Mouse (Mus musculus) neural tube, embryonic 11.5 days (tissue): ENCODE results near the gene Noc4l. TPM values are rescaled to one million over a fixed set of nuclear protein-coding genes. Genes with fewer than 3 reads are reported as not detected.

Source experiments
- ATAC-seq: fragments of 200-750 bp; cut with Nextera tagmentation; 2 replicates; pipeline ENCODE4 v1.8.0; 2017; ENCODE audit warnings: moderate number of reproducible peaks, mild to moderate bottlenecking, moderate TSS enrichment, moderate library complexity; ENCODE audit not compliant: insufficient read depth, low FRiP score, low TSS enrichment
- DNase-seq: peaks from one replicate; pipeline ENCODE4 v3.0.0-alpha.2; 2015; ENCODE audit warnings: low spot score
- H3K27ac ChIP-seq: fragments of 300-500 bp; sonication (generic); 2 replicates; pipeline ENCODE4 v1.5.1; 2014; ENCODE audit warnings: low read depth, mild to moderate bottlenecking, low read length
- H3K27me3 ChIP-seq: fragments of 300-500 bp; sonication (generic); 2 replicates; pipeline ENCODE4 v1.6.1; 2014; ENCODE audit warnings: mild to moderate bottlenecking, low read length, mixed read lengths; ENCODE audit not compliant: control insufficient read depth, insufficient read depth
- H3K36me3 ChIP-seq: fragments of 300-500 bp; sonication (generic); 2 replicates; pipeline ENCODE4 v1.6.1; 2014; ENCODE audit warnings: mild to moderate bottlenecking, low read length, moderate library complexity, mixed read lengths; ENCODE audit not compliant: control insufficient read depth, insufficient read depth
- H3K4me1 ChIP-seq: fragments of 300-500 bp; sonication (generic); 2 replicates; pipeline ENCODE4 v1.6.1; 2014; ENCODE audit warnings: low read length, mixed read lengths; ENCODE audit not compliant: control insufficient read depth, insufficient read depth
- H3K4me2 ChIP-seq: fragments of 300-500 bp; sonication (generic); 2 replicates; pipeline ENCODE4 v1.6.1; 2014; ENCODE audit warnings: low read depth, mild to moderate bottlenecking, moderate library complexity
- H3K4me3 ChIP-seq: fragments of 300-500 bp; sonication (generic); 2 replicates; pipeline ENCODE4 v1.5.1; 2014; ENCODE audit warnings: low read depth, low read length
- H3K9ac ChIP-seq: fragments of 300-500 bp; sonication (generic); 2 replicates; pipeline ENCODE4 v1.6.1; 2014; ENCODE audit warnings: mild to moderate bottlenecking, low read length
- H3K9me3 ChIP-seq: fragments of 300-500 bp; sonication (generic); 2 replicates; pipeline ENCODE4 v1.6.1; 2016; ENCODE audit warnings: low read length; ENCODE audit not compliant: control insufficient read depth
- WGBS: fragments of 180-500 bp; shearing (Covaris S2); extraction: QIAGEN DNeasy Blood & Tissue Kit; methylation state at CpG from one replicate; pipeline ENCODE4 v1.1.7; 2014; 5-methylcytosine and 5-hydroxymethylcytosine counted together
- polyA plus RNA-seq: library from polyadenylated mRNA; unstranded; fragments of >200 nt; fragmentation: Nextera tagmentation; extraction: Ambion mirVana; gene quantifications from 2 replicates; pipeline ENCODE4 v1.2.1, GENCODE M21; 2014

The Noc4l gene
- polyA plus RNA-seq, 1 experiment from 2014 or later = 61.6 TPM

DNA sequence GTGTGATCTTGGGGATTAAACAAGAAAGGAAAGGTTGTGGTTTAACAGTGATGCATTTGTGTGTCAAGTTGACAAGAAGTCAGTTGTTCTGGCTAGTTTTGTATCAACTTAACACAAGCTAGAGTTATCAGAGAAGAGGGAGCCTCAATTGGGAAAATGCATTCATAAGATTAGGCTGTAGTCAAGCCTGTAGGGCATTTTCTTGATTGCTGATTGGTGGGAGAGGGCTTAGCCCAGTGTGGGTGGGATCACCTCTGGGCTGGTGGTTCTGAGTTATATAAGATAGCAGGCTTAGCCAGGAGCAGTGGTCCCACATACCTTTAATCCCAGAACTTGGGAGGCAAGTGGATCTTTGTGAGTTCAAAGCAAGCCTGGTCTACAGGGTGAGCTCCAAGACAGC, 6.8 kb downstream of the Noc4l start:
- Histone ChIP-seq H3K4me2 (no peak overlapping the region), H3K4me3 (no peak overlapping the region), H3K27me3 (no peaks in the 10 kb centered on the region), H3K27ac (no peak overlapping the region), H3K4me1 (no peaks in the 10 kb centered on the region), H3K36me3 (peaks cover 23% of the 10 kb centered on the region), H3K9ac (no peak overlapping the region), H3K9me3 (no peaks in the 10 kb centered on the region)
- ATAC-seq (no peak), DNase-seq (no peak)

DNA sequence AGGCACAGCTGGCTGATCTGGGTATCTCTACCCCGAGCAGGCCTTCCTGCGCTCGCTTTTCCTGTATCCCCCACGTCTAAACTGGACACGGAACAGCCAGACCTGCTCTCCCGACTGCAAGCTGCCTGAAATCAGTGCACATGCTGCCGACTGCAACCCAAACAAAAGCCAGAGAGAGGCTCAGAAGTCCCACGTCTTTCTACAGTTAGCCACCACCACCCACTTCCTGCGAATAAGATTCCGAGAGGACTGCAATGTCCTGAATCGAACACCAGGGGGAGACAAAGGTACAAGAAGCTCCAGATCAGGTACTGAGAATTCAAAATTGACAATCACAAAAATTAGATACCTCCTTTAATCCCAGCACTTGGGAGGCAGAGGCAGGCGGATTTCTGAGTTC, 13.8 kb downstream of the Noc4l start:
- Histone ChIP-seq H3K9ac (no peak overlapping the region), H3K9me3 (no peaks in the 10 kb centered on the region), H3K4me2 (no peak overlapping the region), H3K4me1 (no peaks in the 10 kb centered on the region), H3K27ac (no peak overlapping the region), H3K36me3 (no peaks in the 10 kb centered on the region), H3K4me3 (no peak overlapping the region), H3K27me3 (no peaks in the 10 kb centered on the region)
- ATAC-seq (no peak), DNase-seq (peak; percentile 69)
- 26% methylated on average over 12 of the region's 12 CpGs for WGBS

DNA sequence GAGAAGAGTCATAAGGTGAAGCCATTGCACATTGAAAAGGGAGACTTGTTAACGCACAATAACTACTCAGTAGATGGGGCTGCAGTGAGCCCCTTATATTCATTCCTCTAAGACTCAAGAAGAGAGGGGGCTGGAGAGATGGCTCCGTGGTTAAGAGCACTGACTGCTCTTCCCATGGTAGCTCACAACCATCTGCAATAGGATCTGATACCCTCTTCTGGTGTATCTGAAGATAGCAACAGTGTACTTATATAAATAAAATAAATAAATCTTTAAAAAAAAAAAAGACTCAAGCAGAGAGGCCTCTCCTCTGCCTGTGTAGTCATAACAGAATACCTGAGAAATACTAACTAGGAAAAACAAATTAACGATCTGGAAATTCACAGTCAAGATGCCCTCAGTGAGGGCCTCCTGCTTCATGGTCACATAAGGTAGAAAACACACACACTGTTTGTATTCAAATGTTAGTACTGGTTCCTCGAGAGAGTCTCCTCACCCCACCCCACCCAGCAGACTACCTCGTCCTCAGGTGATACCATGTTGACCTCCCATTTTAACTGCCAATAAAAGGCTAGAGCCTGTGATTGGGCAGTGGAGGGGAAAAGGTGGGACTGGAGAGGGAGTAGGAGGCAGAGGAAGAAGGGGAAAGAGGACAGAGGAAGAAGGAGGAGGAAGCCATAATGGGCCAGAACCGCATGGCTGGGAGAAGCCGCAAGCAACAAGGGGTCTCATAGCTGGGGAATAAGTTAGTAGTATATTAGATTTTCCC, 14.7 kb downstream of the Noc4l start:
- Histone ChIP-seq H3K4me1 (no peaks in the 10 kb centered on the region), H3K9me3 (no peaks in the 10 kb centered on the region), H3K4me2 (no peak overlapping the region), H3K27me3 (no peaks in the 10 kb centered on the region), H3K27ac (no peak overlapping the region), H3K36me3 (no peaks in the 10 kb centered on the region), H3K9ac (no peak overlapping the region), H3K4me3 (no peak overlapping the region)
- DNase-seq (no peak), ATAC-seq (no peak)
- 82% methylated on average over 7 of the region's 7 CpGs for WGBS

DNA sequence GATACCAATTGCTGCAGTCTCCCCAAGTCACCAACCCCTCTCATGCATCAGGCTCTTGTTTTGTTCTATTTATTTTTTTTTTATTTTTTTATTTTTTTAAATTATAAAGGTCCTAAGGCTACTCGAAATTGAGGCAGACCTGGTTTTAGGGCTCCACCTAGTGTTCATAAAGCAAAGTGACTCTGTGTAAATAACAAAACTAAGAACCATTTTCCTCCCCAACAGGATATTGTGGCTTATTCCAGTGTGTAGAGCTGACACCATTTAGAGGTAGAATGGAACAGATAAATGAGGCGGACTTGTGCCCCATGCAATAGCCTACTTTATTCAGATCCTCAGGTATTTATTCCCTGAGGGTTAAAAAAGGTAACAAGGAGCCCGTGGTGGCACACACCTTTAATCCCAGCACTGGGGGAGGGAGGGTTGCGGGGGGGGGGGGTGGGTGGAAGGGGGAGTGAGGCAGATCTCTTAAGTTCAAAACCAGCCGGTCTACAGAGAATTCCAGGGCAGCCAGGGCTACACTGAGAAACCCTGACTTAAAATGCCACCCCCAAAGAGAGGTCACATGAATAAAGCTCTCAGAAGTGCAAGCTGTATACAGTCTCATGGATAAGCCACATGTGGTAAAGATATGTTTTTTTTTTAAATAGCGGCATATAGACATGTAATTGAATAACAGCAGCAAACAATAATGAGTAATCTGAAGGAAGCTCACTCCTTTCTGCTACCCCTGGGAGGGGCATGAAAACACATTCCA, 17.1 kb downstream of the Noc4l start:
- 49% methylated on average over 6 of the region's 6 CpGs for whole genome bisulfite sequencing
- Histone ChIP-seq H3K4me2 (no peak overlapping the region), H3K9ac (no peak overlapping the region), H3K27ac (no peak overlapping the region), H3K4me1 (no peaks in the 10 kb centered on the region), H3K4me3 (no peak overlapping the region), H3K27me3 (no peaks in the 10 kb centered on the region), H3K9me3 (no peaks in the 10 kb centered on the region), H3K36me3 (no peaks in the 10 kb centered on the region)
- ATAC-seq = no peak
- DNase-seq = no peak

DNA sequence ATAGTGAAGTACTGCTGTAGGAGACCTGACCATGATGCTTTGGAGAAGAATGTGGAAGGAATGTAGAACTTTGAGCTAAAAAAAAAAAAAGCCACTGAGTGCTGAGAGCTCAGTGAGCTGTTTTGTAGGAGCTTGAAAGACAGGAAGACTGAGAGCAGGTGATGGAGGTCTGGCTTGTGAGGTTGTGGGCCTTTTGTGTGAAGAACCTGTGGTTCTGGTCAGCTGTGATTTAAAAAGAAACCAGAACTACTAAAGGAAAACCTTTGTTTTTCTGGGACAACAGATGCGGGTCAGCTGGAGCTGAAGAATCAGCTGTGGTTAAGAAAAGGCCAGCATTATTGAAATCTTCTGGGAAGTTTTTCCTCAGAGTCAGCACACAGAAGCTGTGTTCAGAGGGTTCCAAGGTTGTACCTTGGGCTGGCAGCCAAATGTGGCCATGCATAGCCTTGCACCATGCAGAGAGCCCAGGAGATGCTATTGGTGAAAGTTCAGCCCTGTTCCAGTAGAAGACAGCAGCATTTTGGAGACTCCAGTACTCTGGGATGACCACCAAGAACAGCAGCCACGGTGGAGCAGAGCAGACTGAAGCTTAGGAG, 23.6 kb downstream of the Noc4l start:
- Histone ChIP-seq H3K4me1 (no peaks in the 10 kb centered on the region), H3K9me3 (no peaks in the 10 kb centered on the region), H3K27ac (no peak overlapping the region), H3K9ac (no peak overlapping the region), H3K27me3 (no peaks in the 10 kb centered on the region), H3K4me2 (no peak overlapping the region), H3K36me3 (no peaks in the 10 kb centered on the region), H3K4me3 (no peak overlapping the region)
- DNase-seq (no peak), ATAC-seq (no peak)
- 89% methylated on average over 2 of the region's 2 CpGs for WGBS

DNA sequence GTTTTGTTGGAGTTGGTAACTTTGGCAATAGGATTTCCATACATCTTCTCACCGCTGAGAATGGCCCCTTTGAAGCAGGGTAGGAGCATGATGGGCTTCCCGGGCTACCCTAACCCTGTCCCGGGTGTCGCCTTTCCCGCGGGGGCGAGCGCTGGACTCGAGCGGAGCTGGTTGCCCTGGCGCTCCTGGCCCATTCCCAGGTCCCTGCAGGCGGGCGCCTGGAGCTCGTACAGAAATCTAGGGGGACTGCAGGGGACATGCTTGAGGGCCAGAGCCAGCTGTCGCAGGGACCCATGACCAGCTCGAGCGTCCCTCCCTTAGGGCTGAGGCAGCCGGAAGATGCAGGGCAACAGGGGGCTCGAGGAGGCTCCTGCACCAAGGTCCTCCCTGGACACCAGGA, 25.1 kb downstream of the Noc4l start:
- ATAC-seq (no peak), DNase-seq (no peak)
- Histone ChIP-seq H3K4me2 (0 out of 2 replicates have a peak overlapping the region, but pooled peaks have one; percentile 9), H3K4me1 (no peaks in the 10 kb centered on the region), H3K27ac (no peak overlapping the region), H3K36me3 (no peaks in the 10 kb centered on the region), H3K9ac (no peak overlapping the region), H3K9me3 (no peaks in the 10 kb centered on the region), H3K4me3 (no peak overlapping the region), H3K27me3 (no peaks in the 10 kb centered on the region)
- WGBS = 19% methylated on average over 19 of the region's 19 CpGs

DNA sequence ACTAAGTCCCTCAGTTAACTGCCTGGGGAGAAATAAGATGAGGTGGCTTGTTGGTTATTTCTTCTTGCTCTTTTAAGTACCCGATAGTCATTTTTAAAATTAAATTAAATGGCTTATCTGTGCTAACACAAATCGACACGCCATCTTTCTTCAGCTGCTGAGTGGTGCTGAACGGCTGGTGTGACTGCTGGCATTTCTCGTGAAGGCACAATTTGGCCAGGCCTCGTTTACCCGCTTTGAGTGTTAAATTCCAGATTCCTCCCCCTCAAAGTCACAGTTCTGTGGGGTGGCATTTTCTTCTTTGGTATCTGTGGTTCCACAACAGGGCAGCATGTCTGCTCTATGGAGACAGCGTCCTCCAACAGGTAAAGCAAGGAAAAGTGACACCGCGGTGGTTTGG, 25.9 kb downstream of the Noc4l start:
- no peak for ATAC-seq
- Histone ChIP-seq H3K36me3 (no peaks in the 10 kb centered on the region), H3K4me3 (no peak overlapping the region), H3K4me2 (no peak overlapping the region), H3K9ac (no peak overlapping the region), H3K27ac (no peak overlapping the region), H3K27me3 (no peaks in the 10 kb centered on the region), H3K4me1 (no peaks in the 10 kb centered on the region), H3K9me3 (no peaks in the 10 kb centered on the region)
- WGBS = 78% methylated on average over 10 of the region's 10 CpGs
- no peak for DNase-seq

DNA sequence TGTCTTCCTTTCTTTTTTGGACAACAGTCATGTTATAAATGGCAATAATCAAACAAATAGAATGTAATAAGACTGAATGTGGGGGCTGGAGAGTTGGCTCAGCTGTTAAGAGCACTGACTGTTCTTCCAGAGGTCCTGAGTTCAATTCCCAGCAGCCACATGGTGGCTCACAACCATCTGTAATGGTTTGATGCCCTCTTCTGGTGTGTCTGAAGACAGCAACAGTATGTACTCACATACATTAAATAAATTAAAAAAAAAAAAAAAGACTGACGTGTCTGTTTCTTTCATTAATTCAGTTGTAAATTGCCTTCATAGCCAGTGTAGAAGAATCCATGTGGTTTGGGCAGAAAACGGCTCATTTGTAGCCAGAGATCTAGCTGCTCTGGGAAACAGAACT, 28.9 kb downstream of the Noc4l start:
- no peaks in the 10 kb centered on the region for H3K36me3 ChIP-seq
- no peak overlapping the region for H3K4me3 ChIP-seq
- no peaks in the 10 kb centered on the region for H3K27me3 ChIP-seq
- H3K9ac ChIP-seq = no peak overlapping the region
- no peaks in the 10 kb centered on the region for H3K9me3 ChIP-seq
- H3K27ac ChIP-seq = no peak overlapping the region
- no peak for ATAC-seq
- no peak overlapping the region for H3K4me2 ChIP-seq
- H3K4me1 ChIP-seq = no peaks in the 10 kb centered on the region
- 77% methylated on average over 2 of the region's 2 CpGs for WGBS
- DNase-seq = no peak

DNA sequence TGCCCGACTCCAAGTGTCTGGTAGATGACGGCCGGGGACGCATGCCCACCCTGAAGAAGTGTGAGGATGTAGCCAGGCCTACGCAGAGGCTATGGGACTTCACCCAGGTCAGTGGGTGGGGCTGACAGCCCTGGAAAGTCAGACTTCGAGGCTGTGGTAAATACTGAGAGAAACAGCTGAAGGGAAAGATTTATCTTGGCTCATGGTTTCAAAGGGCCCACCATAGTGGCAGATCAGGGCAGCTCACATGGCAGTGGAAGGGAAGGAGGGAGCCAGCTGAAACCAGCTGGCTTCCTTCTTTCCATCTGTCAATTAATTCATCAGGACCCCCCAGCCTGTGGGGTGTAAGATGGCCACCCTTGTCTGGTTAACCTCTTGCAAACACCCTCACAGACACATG, 34.0 kb downstream of the Noc4l start:
- WGBS = 85% methylated on average over 6 of the region's 6 CpGs

More for the DNA sequence above, 34.0 kb downstream of the Noc4l start:
- Histone ChIP-seq H3K9ac (no peak overlapping the region), H3K4me2 (no peak overlapping the region), H3K27me3 (no peaks in the 10 kb centered on the region), H3K36me3 (no peaks in the 10 kb centered on the region), H3K27ac (no peak overlapping the region), H3K9me3 (no peaks in the 10 kb centered on the region), H3K4me1 (no peaks in the 10 kb centered on the region), H3K4me3 (no peak overlapping the region)
- no peak for ATAC-seq
- no peak for DNase-seq
